Mouse (Mus musculus) megakaryocyte, embryonic 14.5 days (primary cell): ENCODE data around the gene Olfr69.

Source experiments
- FLI1 ChIP-seq: IDR thresholded peaks from 2 replicates; pipeline ENCODE4 v1.6.1; 2012; ENCODE audit warnings: low read length, inconsistent platforms, mixed read lengths
- GATA1 ChIP-seq: IDR thresholded peaks from 3 replicates; pipeline ENCODE4 v1.6.1; 2012; ENCODE audit warnings: mixed read lengths, low read length, inconsistent platforms, borderline replicate concordance

- TF ChIP-seq GATA1 (no peak), FLI1 (no peak)
These were observed 42.4 kb upstream of the Olfr69 start, which contains the start of gene Hbb-bt for GRCm38 (mm10) chr7:103813766-103814165.
